Comparison of ENCODE assay signal across 8 mouse cellular contexts in the genomic region with DNA sequence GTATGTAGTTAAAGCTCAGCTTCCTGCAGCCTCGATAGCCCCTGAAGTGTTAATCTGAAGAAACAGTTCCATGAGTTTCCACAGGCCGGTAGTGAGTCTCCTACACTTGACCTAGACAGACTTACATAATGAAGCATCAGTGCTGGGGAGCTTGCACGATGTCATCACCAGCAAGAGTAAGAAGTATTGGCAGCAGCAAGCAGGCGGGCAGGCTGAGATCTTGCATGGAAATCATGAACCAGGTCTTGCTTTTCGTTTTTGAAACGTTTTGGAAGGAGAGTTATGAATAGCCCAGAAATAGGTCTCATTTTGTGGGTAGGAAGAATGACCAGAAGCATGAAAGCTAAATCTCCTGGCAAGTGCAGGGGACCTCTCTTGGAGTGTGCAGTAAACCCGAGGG. TPM values are rescaled to one million over a fixed set of nuclear protein-coding genes. Genes with fewer than 3 reads are reported as not detected.
DNase-seq lines count a peak whose midpoint lies in the region; ATAC-seq lines count a peak whose summit lies in the region.

Scn1a (minus strand) TSS at position 130 of the 400 bp plus-strand sequence.

- 6% methylated on average over 7 of the region's 7 CpGs for WGBS in heart, embryonic 13.5 days
- 11% methylated on average over 7 of the region's 7 CpGs for WGBS in hindbrain, embryonic 13.5 days
- WGBS in limb, embryonic 10.5 days = 15% methylated on average over 7 of the region's 7 CpGs
- WGBS in stomach, embryonic 16.5 days = 9% methylated on average over 7 of the region's 7 CpGs

- H3K9me3 ChIP-seq in heart, embryonic 13.5 days = no peaks in the 10 kb centered on the region
- H3K9me3 ChIP-seq in hindbrain, embryonic 13.5 days = no peaks in the 10 kb centered on the region
- no peaks in the 10 kb centered on the region for H3K9me3 ChIP-seq in limb, embryonic 10.5 days (replicated peaks)
- no peaks in the 10 kb centered on the region for H3K9me3 ChIP-seq in stomach, embryonic 16.5 days (replicated peaks; ENCODE audit: control insufficient read depth, low read length)

- H3K27ac ChIP-seq in heart, embryonic 13.5 days (replicated peaks) = no peak within 1 kb of the TSS
- no peak within 1 kb of the TSS for H3K27ac ChIP-seq in hindbrain, embryonic 13.5 days
- no peak within 1 kb of the TSS for H3K27ac ChIP-seq in limb, embryonic 10.5 days
- no peak within 1 kb of the TSS for H3K27ac ChIP-seq in stomach, embryonic 16.5 days (ENCODE audit: low read length)

- H3K36me3 ChIP-seq in heart, embryonic 13.5 days = no peaks in the 10 kb centered on the region
- H3K36me3 ChIP-seq in hindbrain, embryonic 13.5 days = no peaks in the 10 kb centered on the region
- no peaks in the 10 kb centered on the region for H3K36me3 ChIP-seq in limb, embryonic 10.5 days
- no peaks in the 10 kb centered on the region for H3K36me3 ChIP-seq in stomach, embryonic 16.5 days (ENCODE audit: control insufficient read depth, insufficient read depth, low read length)

- DNase-seq in heart, adult 11 months = no peak
- peak; percentile 18 to 46 for DNase-seq in cerebellum, postnatal 14 days
- no peak for DNase-seq in limb, embryonic 10.5 days (ENCODE audit: low spot score)
- no peak for DNase-seq in adrenal gland, postnatal 14 days

- H3K27me3 ChIP-seq in heart, embryonic 13.5 days (replicated peaks) = no peaks in the 10 kb centered on the region; the same call in 1 of the 2 replicates
- no peaks in the 10 kb centered on the region for H3K27me3 ChIP-seq in hindbrain, embryonic 13.5 days
- H3K27me3 ChIP-seq in limb, embryonic 10.5 days (ENCODE audit: low read depth, poor library complexity, severe bottlenecking) = 0 out of 2 replicates have a peak, but pooled peaks cover 5% of the 10 kb centered on the region
- H3K27me3 ChIP-seq in stomach, embryonic 16.5 days (ENCODE audit: control insufficient read depth, insufficient read depth, low read length) = no peaks in the 10 kb centered on the region

- peak within 1 kb of the TSS; percentile 73 for H3K4me2 ChIP-seq in heart, embryonic 13.5 days
- peak within 1 kb of the TSS; percentile 54 for H3K4me2 ChIP-seq in hindbrain, embryonic 13.5 days
- peak within 1 kb of the TSS; percentile 46 for H3K4me2 ChIP-seq in stomach, embryonic 16.5 days (ENCODE audit: low read depth, low read length)

- peaks cover 12% of the 10 kb centered on the region; the same call in 1 of the 2 replicates for H3K4me1 ChIP-seq in heart, embryonic 13.5 days
- peaks cover 14% of the 10 kb centered on the region for H3K4me1 ChIP-seq in hindbrain, embryonic 13.5 days (replicated peaks)
- peaks cover 14% of the 10 kb centered on the region; the same call in 1 of the 2 replicates for H3K4me1 ChIP-seq in limb, embryonic 10.5 days
- no peaks in the 10 kb centered on the region for H3K4me1 ChIP-seq in stomach, embryonic 16.5 days (ENCODE audit: control insufficient read depth, insufficient read depth, low read length)

- peak within 1 kb of the TSS; percentile 67 for H3K9ac ChIP-seq in heart, embryonic 13.5 days
- peak within 1 kb of the TSS; percentile 31 for H3K9ac ChIP-seq in hindbrain, embryonic 13.5 days
- no peak within 1 kb of the TSS for H3K9ac ChIP-seq in stomach, embryonic 16.5 days (ENCODE audit: low read length)

- ATAC-seq in heart, embryonic 13.5 days (ENCODE audit: extremely low read depth, insufficient number of reproducible peaks, low FRiP score, low TSS enrichment) = no peak
- peak; percentile 68; the same call in 1 of the 2 replicates for ATAC-seq in hindbrain, embryonic 13.5 days (ENCODE audit: low FRiP score)
- ATAC-seq in stomach, embryonic 16.5 days (ENCODE audit: insufficient read depth, low FRiP score) = no peak
- no peak for ATAC-seq in erythroblast, adult 5-6 weeks (replicated peaks; ENCODE audit: low FRiP score, poor library complexity, severe bottlenecking)

- H3K4me3 ChIP-seq in heart, embryonic 13.5 days = peak within 1 kb of the TSS; percentile 46
- H3K4me3 ChIP-seq in hindbrain, embryonic 13.5 days = peak within 1 kb of the TSS; percentile 32
- peak within 1 kb of the TSS; percentile 46 for H3K4me3 ChIP-seq in limb, embryonic 10.5 days
- peak within 1 kb of the TSS; percentile 18 for H3K4me3 ChIP-seq in stomach, embryonic 16.5 days (replicated peaks; ENCODE audit: low read length)

RNA-seq across cellular contexts. Expression of gene Scn1a, which starts in this region (rescaled TPM):
- 0.05 TPM in 2 replicates for polyA plus RNA-seq in heart, embryonic 13.5 days (2015; fragmentation: Nextera tagmentation; extraction: Ambion mirVana)
- 13.3 and 13.8 TPM in 2 replicates for polyA plus RNA-seq in hindbrain, embryonic 13.5 days (2015; fragmentation: Nextera tagmentation; extraction: Ambion mirVana)
- polyA plus RNA-seq in limb, embryonic 10.5 days (2016; fragmentation: Nextera tagmentation; extraction: Ambion mirVana) = 0.16 and 0.30 TPM in 2 replicates
- 0.18 and 0.30 TPM in 2 replicates for polyA plus RNA-seq in stomach, embryonic 16.5 days (2015; fragmentation: Nextera tagmentation; extraction: Ambion mirVana)
- 0.07 and 0.30 TPM in 2 replicates for total RNA-seq in adrenal gland, postnatal 14 days (2021)
- total RNA-seq in erythroblast, adult 5-6 weeks (2015; ENCODE audit: low replicate concordance) = not detected in 2 replicates
- total RNA-seq in erythroblast, adult 5-6 weeks (2017; ENCODE audit: low replicate concordance) = not detected in 2 replicates

Comparison
In these comparisons a context has a peak if more than half of its experiments do, and no peak if none do; other contexts are left out.
1. RNA of gene Scn1a (polyA plus RNA-seq): 13.3 to 13.8 TPM in hindbrain, embryonic 13.5 days; 0.16 to 0.30 TPM in limb, embryonic 10.5 days, 0.18 to 0.30 TPM in stomach, embryonic 16.5 days and 0.05 TPM in heart, embryonic 13.5 days; every median in the first group is over 10 times any median in the second.
2. DNase-seq: peak in cerebellum, postnatal 14 days (2 of 2); none in heart, adult 11 months (single experiment), limb, embryonic 10.5 days (single experiment) and adrenal gland, postnatal 14 days (single experiment).
3. Peak in every context shown above with its lines, with median percentiles within 50 percentile points of each other: H3K4me2 ChIP-seq and H3K4me3 ChIP-seq.